Mouse (Mus musculus) Muller cell, postnatal 12 days (primary cell): Measurements from ENCODE around the gene Dll1.

Experiments
- DNase-seq: peaks from one replicate; pipeline ENCODE4 v3.0.0-alpha.2; 2015; ENCODE audit errors: inconsistent ontology term

Gene Dll1

DNA sequence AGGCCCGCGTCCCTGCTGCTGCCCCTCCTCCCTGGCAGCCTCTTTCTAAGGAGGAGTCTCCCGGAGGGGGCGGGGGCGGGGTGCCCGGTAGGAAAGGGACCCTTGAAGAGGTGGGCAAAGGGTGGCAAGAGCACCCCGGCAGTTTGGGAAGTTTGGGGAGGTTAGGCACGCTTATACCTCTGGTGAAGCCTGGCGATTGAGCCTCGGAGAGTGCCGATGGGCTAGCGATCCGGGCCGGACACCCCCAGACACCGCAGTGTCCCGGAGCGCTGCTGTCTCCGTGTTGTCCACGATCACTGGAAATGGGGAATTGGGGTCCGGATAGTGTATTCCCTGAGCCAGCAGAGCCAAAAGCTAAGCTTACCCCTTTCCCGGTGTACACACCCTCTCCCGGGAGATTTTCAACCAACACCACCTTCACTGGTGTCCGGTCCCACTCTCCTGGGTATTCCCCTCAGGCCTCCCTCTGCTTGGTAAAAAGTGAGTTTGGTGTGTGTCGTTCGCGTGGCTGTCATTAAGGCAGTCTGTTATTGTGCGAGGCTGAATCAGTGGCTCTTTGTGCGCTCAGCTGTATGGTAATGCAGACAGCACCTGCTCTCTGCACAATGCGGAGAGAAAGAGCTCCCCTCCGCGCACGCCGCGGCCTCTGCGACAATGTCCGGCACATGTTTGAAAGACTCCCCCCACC, at the start of gene Dll1:
TSS of gene Dll1 (minus strand) at position 379 of the 688 bp plus-strand sequence.
- peak; percentile 51 for DNase-seq

DNA sequence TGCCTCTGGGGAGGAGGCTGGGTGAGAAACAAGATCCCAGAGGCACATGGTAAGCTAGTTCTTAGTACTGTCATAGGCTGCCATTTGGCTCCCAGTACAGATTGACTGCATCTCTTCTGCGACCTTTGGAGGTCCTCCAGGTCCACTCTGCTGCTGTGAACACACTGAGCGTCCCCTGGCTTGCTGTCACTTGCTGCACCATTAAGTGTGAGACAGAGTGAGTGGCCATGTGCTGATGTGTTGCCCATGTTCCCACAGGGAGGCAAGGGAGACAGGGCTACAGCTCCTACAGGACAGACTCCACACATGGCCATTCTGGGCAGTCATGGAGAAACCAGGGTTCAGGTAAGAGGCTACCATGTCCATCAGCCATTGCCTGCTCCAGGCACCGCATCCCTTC, 49.3 kb upstream of the Dll1 start:
- no peak for DNase-seq

DNA sequence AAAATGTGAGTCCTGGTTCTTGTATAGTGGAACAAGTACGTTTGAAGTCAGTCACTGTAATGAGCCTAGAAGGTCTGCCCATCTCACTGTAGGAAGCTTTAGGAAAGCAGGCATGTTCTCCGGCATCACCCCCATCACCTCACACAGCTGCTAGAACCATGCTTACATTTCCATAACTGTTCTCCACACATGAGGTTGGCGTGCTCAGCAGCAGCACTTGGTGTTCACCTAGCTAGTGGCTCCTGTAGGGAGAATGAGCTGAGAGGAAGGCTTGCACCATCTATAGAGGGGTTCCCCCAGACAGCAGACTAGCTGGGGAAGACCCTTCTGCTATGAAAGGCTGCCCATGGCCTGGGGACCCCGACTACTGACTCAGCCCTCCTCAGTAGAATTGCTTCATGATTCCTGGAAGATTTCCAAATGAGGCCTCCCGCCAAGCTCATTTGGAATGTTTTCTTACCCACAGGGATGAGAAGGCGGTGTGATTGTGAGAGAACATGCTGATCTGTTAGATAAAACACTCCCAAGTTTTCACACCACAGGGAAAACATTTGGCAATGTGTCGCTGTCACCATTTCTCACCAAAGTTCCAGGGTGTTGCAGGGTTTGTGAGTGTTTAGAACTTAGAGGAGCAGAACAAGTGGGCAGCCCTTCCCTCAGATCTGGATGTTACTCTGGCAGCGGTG, 46.6 kb upstream of the Dll1 start:
- no peak for DNase-seq

DNA sequence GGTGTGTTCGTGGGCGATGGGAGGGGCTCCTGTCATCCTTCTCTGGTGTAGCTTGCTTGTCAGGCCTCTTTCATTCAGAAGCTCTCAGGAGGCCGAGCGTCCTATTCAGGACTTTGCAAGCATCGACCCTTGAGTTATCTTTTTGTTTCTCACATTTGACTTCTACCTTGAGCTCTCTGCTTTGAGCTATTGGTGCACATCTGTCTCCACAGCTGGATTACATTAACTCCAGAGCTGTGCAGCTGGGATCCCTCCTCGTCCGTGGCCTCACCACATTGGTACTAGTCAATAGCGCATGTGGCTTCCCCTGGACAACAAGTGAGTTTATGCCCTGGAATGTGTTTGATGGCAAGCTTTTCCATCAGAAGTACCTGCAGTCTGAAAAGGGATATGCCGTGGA, 46.0 kb upstream of the Dll1 start:
- DNase-seq = no peak

DNA sequence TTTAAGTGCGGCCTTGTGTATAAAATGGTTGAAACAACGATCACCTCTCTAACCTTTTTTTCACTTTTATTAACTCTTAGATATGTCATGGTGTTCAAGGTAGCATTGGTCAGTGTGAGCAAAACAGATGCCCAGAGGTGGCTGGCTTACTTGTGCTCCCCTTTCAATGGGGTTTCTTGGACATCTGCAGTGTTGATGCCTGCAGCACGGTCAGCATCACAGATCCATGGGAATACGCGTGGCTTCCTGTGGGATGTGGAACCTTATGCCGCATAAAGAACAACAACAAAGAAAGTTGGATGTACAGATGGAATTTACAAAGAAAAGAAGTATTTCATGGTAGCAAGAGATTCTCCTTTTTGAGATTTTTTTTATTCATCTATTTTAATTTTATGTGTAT, 44.8 kb upstream of the Dll1 start:
- no peak for DNase-seq

DNA sequence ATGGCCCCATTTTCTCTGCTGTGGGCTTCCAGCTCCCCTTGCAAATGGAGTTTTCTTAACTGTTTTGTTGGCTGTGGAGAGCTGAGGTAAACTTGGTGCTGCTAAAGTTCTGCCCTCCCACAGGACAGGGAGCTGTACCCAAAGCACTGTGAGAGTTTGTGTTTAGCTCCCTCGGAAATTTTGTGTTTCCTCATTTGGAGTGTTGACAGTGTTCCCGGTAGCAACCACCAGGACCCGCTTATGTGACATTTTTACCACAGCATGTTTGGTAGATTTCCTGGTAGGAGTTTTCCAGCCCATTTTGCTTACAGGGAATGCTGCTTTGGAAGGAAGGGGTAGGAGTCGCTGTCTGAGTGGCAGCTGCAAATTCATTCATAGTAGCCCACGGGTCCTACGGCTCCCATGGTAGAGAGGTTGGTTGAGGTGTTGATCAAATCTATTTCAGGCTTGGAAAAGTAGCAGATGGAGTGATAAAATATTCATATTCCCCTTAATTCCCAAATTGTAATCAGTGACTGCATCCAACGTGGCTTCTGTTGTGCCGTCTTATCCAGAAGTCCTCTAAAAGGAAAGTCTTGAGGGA, 43.4 kb upstream of the Dll1 start:
- DNase-seq = no peak

DNA sequence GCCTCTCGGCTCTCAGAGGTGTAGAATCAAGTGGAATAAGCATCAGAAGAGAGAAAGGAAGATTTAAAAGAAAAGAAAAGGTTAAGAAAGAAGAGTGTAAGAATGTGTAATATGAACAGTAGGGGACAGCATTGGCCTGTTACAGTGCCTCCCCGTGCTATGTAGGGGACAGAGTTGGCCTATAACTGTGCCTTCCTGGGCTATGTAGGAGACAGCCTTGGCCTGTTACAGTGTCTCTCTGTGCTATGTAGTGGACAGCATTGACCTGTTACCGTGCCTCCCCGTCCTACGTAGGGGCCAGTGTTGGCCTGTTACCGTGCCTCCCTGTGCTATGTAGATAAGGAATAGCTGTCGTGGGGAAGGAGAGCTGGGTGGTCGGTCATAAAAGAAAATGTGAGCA, 42.9 kb upstream of the Dll1 start:
- DNase-seq = no peak

DNA sequence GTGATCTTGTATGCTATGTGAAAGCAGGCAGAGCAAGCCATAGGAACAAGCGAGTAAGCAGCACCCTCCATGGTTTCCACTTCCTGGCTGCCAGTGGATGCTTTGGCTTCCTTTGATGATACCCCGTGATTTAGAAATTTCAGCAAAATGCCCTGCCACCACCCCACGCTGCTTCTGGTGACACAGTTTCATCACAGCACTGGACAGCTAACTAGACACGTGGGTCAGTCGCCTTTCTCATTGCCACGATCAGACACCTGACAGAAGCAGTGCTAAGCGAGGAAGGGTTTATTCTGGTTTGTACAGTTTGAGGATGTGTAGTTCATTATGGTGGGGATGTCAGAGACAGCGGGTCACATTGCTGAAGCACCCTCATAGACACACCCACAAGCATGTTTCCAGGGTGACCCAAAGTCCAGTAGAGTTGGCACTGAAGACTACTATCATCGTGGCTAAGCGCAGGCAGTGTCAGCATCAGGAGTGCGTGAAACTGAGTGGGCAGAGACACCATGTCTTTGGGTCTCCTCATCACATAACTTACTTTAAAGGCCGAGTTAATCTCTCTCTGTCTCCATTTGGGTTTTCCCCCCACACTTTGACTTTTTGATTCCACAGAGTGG, 40.0 kb upstream of the Dll1 start:
- no peak for DNase-seq

DNA sequence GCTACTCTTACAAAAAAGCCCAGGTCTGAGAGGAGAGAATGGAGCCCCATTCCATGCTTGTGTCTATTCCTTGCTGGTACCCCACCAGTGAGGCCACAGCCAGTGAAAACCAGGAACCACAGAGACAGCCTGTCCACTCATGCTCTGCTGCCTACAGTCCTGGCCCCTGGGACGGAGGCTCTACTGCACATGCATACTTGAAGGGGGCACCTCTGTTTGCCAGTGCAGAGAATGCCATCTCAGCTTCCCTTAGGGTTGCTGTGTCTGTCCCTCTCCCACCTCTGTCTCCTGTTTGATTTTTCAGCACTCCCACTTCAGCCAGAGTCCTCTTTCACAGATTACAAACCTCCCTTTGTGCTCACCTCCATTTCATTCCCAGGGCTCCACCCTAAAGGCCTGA, 34.2 kb upstream of the Dll1 start:
- no peak for DNase-seq

DNA sequence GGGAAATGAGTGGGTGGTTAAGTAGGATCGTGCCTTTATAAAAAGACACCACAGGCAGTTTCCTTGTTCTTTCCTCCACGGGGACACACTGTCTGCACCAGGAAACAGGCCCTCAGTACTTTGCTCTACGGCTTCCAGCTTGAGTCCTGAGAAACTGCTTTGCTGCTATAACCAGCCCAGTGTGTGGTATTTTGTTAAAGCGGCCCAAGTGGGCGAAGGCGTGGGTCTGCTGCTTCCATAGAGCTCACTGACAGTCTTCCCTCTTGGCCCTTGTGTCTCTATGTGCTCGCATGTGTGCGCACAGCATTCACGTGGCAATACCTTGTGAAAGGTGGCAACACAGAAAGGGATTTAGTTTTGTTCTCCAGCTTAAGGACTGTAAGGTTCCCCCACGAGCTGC, 32.6 kb upstream of the Dll1 start:
- DNase-seq = no peak

DNA sequence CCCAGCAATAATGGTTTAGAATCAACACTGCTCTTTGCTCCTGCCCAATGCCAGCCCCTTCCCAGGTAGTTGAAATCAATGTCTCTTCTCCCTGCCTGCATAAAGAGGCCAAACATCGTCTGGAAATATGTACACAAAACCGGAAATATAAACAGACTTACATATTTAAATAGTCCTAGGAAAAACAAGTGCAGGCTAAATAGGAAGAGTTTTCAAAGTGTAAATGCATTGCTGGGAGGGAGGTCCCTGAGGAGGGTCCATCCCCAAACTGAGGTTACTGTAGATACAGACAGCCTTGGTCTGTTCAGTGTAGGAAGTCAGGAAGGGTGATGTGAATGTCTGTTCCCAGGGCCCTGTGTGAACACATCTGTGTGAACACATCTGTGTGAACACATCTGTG, 29.9 kb upstream of the Dll1 start:
- no peak for DNase-seq

DNA sequence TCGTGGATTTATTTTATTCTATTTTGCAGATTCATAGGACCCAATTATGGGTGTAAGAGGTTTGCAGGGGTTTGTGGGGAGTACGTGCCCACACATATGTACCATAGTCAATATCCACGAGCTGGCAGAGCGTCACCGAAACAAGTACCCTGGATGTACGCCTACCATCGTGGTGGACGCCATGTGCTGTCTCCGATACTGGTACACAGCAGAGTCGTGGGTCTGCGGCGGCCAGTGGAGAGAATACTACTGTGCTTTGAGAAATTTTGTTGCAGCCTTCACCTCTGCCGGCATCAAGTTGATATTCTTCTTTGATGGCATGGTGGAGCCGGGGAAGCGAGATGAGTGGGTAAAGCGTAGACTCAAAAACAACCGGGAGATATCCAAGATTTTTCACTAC, 25.0 kb upstream of the Dll1 start:
- no peak for DNase-seq

DNA sequence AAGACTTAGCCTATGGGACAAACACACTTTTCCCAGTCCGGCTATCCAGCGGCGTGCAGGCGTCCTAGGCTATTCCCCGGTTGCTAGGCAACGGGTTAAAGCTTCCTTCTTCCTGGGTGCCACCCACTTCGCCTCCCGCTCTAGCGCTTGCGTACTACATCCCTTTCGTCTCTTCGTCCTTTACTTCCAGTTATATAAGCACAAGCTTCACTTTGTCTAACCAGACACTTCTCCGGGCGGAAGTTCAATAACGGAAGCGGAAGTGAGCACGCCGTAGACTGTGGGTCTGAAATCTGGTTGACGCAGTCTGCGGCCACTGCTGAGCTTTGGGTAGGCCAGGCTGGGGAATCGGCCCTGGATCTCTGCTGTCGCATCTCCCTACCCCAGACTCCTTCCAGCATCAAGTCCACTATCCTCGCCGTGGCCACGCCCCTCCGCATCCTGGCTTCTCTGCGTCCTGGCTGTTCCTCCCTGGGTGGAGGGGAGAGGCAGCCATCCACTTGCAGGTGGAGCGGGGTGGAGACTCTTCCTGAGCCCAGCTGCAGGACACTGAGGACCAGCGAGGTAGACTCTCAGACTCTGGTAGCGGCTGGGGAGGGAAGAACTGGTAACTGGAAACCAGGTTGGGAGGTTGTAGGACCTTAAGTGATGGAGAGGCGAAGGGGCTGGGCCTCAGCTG, 19.5 kb upstream of the Dll1 start, which contains the start of gene Fam120b:
TSS of gene Fam120b (plus strand) at position 206 of the 679 bp plus-strand sequence.
- peak; percentile 95 for DNase-seq

DNA sequence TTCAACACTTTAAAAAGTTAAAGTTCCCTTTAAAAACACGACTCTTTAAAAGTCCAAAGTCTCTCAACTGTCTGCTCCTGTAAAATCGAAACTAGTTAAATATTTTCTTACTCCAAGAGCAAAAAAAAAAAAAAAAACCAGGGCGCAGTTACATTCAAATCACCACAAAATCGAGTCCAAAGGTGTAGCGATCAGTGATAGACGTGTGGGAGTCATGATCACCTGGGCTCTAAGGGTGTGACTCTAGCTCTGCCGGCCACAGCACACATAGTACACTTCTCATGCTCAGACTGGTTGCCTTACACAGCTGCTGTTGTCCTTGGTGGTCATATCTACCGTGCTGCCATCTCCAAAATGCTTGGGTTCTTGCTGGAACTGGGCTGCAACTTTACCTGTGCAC, 12.7 kb upstream of the Dll1 start:
- no peak for DNase-seq

DNA sequence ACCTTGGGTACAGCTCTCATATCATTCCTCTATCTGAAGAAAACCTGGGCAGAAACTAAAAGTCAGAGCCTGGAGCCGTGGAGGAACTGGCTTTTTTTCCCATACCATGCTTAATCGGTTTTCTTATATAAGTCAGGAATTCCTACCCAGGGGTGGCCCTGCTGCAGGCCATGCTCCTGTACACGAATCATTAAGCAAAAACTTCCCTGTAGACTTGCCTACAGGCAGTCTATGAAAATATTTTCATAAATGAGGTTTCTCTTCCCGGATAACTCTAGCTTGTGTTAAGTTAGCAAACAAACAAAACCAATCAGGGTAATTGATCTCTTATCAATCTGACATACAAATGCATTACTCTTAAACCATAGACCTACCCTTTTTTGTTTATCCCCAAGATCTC, 12.2 kb upstream of the Dll1 start:
- no peak for DNase-seq

DNA sequence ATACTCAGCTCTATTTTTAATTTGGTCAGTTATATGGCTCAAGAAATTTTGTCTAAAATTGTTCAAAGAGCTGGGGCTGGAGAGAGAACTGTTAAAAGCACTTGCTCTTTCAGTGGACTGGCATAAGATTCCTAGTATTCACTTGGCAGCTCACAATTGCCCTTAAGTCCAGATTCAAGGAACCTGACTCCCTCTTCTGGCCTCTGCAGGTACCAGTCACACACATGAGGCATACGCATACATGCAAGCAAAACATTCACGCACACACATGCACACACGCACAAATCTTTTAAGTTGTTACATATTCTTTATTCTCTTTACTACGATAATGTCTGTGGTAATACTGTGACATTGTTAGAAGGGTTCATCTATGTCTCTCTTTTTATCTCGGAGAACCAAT, 6.7 kb upstream of the Dll1 start:
- DNase-seq = no peak

DNA sequence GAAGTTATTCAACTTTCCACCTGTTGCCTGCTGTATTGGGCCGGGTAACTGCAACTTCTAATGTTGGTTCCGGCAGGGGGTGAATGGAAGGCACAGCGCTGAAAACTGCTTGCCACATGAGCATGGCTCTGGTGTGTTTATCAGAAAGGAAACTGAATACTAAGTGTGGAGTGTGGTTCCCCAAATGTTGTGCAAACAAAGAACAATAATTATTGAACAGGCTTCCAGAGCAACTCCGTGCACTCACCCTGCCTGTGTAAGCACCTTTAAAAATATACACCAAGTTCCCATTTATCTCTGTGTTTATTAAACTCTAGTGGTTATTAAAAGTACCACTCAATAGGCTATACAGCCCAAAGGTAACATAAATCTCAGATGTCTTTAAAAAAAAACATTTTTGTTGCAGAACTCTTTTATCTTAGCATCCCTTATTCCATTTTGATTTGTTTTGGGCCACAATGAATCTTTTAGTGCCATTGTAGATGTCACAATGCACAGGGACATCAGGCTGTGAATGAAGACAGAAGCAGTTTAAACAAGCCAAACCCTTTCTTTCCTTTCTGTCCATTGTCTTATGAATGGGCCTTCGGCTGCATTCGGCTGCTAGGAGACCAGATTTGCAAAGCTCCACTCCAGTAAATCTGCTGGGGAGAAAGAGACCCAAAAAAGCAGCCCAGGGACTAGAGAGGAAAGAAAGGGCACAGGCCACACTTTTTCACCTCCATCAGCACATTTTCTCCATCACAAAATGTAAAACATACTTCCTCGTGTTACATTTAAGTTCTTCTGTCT, 5.4 kb upstream of the Dll1 start:
- DNase-seq = no peak

DNA sequence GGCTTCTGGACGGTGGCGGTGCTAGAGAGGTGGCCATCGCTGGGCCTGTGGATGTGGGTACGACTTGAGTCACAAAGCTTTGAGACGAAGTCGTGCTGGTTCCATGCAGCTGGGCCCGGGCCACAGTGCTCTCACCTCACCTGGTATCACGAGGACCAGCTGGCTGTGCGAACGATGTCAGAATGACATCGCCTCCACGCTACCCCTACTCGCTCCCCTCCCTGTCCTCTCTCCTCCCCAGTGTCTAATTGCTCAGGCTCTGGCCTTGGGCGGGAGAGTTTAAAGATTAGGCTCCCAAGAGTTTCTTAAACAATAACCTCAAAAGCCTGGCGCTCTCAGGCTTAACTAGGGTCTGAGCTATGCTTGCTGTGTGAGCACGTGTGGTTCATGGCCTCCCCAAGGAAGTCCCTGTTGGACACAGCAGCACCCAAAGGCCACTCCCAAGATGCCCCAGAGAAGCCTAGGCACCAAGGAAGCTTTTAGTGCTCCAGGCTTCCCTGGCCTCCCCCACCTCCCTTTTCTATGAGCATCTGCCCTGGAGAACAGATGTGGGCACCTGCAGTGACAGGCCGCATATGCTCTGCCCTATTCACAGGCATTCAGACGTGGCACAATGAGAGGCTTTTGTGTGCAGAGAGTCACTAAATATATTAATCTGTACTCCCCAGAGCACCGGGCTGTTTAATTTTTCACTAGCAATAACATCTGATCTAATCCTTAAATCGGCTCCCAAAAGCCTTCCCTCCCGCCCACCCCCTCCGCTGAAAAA, 4.6 kb upstream of the Dll1 start:
- no peak for DNase-seq

DNA sequence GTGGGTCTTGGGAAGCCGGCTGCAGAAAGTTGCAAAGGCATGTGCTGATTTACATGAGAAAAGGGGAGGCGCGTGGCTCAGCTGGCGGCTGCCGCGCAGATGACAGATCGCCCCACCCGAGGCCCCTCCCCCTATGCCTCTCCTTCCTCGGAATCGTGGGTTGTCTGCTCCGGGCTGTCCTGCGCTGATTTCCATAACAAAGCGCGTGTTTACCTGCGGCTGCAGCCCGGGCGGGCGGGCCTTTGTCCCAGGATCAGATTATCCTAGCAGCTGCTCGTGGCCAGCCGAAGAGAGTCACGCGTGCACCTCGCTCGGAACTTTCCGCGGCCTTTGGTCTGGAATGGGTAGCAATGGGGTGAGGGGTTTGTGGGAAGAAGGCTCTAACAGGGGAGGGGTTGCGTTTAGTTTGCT, 4.0 kb upstream of the Dll1 start:
- DNase-seq = peak; percentile 73

DNA sequence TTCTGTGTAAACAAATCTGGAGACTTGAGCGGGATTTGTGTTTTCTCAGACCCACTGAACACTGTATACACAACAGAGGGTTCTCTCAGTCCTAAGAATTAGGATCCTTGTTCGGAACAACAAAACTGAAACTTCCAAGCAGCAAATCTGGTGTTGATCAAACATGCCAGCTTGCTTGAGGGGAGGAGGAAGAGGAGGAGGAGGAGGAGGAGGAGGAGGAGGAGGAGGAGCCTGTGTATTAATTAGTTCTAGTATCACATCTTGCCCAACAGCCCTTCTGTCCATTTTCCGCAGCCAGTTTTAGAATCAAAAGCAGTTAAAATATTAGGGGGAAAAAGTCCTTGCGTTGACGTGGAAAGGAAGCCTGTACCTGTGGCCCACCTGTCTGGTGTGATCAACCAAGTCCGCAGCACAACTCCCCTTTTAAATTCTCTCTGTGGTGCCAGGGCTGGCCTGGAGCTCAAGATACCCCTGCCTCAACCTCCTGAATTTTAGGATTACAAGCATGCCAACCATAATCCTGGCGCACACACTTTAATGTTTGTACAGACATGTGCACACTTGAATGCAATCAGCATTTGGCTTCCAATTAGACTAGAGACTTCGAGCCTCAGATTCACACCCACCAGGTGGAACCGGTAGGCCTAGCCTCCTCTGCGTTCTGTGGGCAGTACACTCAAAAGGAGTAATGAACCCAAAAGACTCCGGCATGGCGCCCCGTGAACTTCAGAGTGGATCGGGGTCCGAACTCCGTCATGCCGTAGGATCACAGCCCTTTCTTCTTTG, 3.3 kb upstream of the Dll1 start:
- no peak for DNase-seq
